Mouse (Mus musculus) cerebellum, adult 11 months (tissue): ENCODE measurements around the gene Dync2h1.
"Not testable (repeated sequence)": the region's sequence is repeated elsewhere in the genome, so short reads cannot be mapped to it uniquely, and the experiment has no call there.

ENCODE experiments used
- DNase-seq: peaks from one replicate; pipeline ENCODE4 v3.0.0; 2022

The Dync2h1 gene

DNA sequence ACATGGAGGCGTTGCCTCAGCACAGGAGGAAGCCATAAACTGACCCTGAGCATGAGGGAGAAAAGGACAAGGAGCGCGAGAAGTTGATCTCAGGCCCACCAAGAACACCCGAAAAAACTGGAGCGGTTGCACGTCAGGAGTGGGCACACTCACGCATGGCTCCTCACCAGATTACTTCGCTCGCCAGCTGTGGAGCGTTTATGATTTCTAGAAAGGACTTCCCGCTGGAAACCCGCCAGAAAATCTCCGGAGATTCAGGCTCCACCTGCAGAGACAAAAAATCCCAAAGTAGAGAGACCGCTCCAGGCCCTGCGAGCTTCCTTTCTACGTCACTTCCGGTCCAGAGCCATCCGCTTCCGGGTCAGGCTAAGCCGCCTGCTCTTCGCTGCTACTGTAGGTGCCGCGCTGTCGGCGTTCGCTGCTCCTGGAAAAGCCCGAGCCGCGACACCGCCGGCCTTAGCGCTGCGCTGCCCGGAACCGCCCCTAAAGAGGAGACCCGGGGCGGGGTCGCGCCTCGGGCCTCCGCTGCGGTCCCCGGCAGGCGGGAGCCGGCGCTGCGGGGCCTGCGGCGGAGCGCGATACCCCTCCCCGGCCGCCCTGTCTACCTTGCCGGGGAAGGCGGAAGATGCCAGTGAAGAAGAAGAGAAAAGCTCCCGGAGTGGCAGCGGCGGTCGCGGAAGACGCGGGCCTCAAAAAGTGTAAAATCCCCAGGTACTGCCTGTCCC, at the start of gene Dync2h1, which contains the start of gene Dcun1d5:
Gene Dync2h1 (minus strand): TSS at position 275 of the 725 bp plus-strand sequence.
Gene Dcun1d5 (plus strand): TSS at position 349 of the 725 bp plus-strand sequence.
- peak; percentile 88 for DNase-seq

DNA sequence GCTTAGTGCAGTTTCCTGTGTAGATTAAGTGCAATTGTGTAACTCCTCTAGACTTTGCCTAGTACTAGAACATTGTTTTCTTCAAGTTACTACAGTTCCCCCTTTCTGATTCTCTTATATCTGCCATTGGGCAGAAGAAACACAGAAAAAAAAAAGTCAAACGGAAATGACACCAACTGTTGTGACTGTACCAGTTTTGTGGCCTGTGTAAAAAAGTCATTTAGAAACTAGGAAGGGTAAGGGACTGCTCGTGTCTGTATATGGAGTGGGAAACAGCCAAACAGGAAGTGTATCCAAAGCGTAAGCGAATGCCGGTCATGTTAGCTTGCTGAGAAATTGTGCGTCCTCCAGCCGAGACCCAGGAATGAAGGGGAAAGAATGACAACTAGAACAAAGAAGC, 37.2 kb upstream of the Dync2h1 start:
- no peak for DNase-seq

DNA sequence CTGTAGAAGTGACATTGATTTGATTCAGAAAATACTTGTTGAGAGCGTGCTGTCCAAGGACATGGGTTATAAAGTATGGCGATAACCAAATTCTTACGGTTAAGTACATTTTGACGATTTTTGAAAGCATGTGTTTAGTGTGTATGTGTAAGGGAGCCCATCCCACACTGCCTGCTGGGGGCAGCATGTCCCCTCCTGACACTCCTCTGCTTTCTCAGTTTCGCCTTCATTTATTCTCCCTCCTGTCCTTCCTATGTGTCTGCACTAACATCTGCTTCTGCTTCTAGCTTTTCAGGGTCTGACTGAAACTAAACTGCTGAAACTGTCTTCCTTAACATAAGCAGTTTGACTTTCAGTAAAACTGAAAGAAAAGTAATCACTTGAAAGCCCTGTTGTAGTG, 36.8 kb upstream of the Dync2h1 start:
- no peak for DNase-seq

GRCm38 (mm10) chr9:7216240-7216639, 32.0 kb upstream of the Dync2h1 start:
- DNase-seq = no peak

GRCm38 (mm10) chr9:7190694-7191093, 6.4 kb upstream of the Dync2h1 start:
- DNase-seq = not testable (repeated sequence)

DNA sequence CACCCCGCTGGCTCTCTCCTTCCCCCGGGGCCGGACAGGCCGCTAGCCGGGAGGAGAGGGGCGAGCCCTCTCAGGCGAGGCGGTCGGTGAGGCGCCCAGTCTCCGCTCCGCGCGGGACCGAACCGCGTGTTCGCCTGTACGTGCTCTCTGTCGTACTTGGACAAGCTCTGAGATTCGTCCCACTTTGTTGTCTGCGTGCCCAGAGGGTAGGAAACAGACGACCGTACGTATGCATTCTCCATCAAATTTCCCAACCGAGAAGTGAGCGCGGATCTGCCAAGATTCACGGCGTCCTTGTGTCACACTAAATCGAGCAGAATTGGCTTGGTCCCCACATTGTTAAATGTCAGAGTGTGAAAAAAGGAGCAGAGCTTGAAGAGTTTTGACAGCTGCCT, 648 bp upstream of the Dync2h1 start:
- no peak for DNase-seq

- peak; percentile 87 for DNase-seq
Observed at GRCm38 (mm10) chr9:7176618-7177610, 7.3 kb downstream of the Dync2h1 start.

DNA sequence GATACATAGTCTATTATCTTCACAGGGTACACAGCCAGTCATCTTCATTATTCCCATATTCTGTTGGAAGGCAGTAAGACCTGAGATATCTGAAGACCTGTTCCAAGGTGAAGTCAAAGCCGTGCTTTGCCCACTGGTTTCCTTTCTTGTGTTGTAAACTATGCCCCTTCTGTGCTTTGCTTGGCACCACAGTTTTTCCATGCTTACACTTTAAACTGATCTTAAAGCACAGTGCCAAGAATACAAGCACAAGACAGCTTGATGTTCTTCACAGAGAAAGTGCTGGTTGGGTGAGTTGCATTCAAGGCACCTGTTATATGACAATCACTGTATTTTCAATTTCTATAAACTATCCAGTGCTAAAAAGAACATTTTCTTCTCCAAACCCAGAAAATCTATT, 10.5 kb downstream of the Dync2h1 start:
- no peak for DNase-seq

- DNase-seq = no peak
Observed at GRCm38 (mm10) chr9:7167339-7167998, 16.8 kb downstream of the Dync2h1 start.

DNA sequence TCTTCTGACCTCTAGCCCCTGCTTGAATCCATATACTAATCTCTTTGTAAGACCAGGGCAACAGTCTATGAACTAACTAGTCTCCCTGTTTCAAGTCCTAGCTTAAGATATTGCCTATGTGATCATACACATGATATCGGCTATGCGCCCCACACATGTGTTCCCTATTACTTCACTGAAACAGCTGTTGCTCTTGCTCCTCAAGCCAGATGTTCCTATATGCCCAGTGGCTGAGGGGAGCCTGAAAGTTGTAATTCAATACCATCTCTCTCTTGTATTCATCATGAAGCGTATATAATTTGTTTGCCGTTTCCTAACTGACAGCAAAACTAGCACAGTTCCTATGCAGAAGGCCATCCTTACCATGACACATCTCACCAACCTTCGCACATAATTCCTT, 23.6 kb downstream of the Dync2h1 start:
- no peak for DNase-seq

DNA sequence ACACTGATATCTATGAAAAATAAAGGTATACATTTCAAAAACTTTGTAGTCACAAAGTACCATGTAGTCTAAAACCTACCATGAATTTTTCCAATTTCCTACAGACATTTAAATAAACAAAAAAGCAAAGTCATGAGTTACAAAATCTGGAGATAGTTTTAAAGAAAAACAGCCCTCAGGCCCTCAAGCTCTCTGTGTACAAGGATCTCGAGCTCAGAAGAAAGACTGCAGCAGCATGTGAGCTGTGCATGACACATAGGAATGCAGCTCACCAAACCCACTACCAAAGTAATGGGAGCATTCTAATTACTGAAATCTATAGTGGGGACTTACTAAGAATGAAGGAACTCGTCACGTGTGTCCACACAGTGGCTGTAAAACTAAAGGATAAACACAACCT, 24.5 kb downstream of the Dync2h1 start:
- no peak for DNase-seq

DNA sequence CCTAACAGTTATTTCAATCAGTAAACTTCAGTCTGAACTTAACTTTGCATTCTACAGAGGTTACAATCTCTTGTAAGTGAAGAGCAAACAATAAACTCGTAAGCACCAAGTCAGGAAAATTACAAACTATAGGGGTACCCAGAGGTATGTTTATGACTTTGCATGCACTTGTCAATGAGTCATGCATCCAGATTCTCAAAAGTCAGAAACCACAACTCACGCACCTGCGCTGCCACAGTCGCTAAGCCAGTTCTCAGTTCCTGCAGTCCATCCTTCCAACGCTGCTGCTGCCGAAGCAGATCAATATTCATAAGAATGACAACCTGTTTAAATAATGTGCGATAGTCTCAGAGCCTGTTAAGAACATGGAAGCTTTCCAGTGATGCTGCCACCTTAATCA, 25.6 kb downstream of the Dync2h1 start:
- no peak for DNase-seq

- no peak for DNase-seq
Observed at GRCm38 (mm10) chr9:7154391-7154790, 29.9 kb downstream of the Dync2h1 start.

DNA sequence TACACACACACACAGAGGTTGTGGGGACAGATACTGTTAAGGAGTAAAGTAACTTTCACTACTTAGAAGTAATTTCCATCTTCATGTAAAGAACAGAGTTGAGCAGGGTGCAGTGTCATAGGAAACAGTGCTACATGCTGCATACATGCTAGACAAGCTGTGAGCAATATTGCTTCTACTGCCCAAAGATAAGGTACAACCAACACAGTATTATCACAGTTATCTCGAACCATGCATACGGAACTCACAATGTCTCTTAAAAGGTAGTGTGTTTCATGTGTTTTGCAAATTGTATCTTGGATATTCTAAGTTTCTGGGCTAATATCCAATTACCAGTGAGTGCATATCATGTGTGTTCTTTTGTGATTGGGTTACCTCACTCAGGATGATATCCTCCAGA, 61.4 kb downstream of the Dync2h1 start:
- DNase-seq = no peak

- DNase-seq = no peak
Observed at GRCm38 (mm10) chr9:7110166-7110565, 74.1 kb downstream of the Dync2h1 start.

DNA sequence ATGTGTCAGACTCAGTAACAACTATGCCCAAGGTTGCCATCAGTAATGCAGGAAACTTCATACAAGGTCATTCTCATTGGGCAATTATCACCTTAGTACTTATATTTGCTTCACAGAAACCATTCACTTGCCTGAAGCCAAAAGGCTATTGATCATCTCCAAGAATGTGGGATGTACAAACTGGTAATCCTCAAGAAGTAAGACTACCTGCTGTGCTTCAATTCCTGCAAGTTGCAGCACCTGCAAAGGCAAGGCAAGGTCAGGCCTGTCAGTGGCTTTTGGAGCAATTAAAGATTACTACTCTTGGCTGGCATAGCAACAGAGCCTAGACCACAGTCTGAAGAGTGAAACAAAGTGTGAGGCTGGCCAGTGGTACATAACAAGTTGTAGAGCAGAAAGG, 82.9 kb downstream of the Dync2h1 start:
- no peak for DNase-seq

GRCm38 (mm10) chr9:7074625-7075024, 109.6 kb downstream of the Dync2h1 start:
- no peak for DNase-seq

- peak; percentile 2 for DNase-seq
Observed at GRCm38 (mm10) chr9:7070846-7071245, 113.4 kb downstream of the Dync2h1 start.

DNA sequence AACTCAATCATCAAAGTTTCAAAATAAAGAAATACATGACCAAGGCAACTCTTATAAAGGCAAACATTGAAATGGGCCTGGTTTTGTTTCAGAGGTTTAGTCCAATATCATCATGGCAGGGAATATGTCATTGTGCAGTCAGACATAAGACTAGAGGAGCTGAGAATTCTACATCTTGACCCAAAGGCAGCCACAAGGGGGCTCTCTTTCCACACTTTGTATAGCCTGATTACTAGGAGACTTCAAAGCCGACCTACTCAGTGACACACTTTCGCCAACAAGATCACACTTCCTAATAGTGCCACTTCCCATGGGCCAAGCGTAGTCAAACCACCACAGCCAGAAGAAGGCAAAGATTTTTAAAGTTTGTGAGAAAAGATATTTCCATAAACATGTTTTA, 133.7 kb downstream of the Dync2h1 start:
- no peak for DNase-seq

- no peak for DNase-seq
Observed at GRCm38 (mm10) chr9:7042635-7043273, 141.5 kb downstream of the Dync2h1 start.

- DNase-seq = no peak
Observed at GRCm38 (mm10) chr9:7041231-7041630, 143.0 kb downstream of the Dync2h1 start.

DNA sequence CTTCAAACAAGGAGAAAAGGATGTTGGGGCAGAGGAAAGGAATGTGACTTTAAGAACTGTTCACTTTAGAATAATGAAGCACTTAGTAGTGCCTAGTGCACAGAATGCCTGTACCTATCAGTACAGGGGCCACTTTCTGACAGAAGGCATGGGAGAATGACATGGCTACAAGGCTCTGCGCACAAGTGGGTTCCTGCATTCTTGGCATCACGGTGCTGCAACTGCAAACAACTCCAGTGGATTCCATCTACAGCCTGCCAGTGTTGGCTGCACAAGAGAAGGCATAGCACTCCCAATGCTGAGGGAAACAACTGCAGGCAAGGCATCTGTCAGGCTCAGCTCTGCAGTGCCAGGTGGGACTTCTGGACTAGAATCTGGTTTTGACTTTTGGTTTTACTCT, 151.7 kb downstream of the Dync2h1 start:
- no peak for DNase-seq

- DNase-seq = no peak
Observed at GRCm38 (mm10) chr9:7015600-7015999, 168.6 kb downstream of the Dync2h1 start.
